8 mouse cellular contexts compared by ENCODE assay signal in the genomic region with DNA sequence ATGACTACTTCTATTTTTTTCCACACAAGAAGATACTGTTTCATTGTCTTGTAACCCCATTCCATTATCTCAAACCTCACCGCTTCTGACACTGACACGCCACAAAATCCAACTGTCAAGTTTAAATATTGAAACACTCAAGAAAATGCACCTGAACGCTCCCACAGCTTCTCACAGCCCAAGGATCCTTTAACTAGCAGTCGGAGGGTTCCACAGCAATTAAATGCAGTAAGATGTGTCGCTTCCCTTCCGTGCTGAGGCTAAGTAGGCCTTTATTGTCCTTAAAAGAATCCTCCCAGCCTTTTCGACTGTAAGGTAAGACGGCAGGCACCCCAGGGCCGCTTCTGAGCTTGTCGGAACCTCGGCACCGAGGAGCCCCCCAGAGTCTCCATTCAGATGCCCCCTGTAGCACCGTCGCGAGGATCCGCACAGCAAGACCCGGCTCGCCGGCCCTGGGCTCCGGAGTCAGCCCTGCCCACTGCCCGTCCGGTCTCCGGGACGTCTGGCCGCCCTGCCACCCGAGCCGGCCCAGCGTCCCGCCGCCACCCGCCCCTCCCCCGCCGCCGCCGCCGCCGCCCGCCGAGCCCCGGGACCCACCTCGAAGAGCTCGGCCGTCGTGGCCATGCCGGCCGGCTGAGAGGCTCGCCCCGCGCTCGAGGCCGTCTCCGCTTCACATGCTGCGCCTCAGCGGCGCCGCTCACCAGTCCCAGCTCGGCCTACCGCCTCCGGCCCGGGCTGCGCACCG. TPM values are rescaled to one million over a fixed set of nuclear protein-coding genes. Genes with fewer than 3 reads are reported as not detected.
DNase-seq lines count a peak whose midpoint lies in the region; ATAC-seq and TF ChIP-seq lines count a peak whose summit lies in the region.

TSS of gene Ap5m1 (plus strand) at position 569 of the 745 bp plus-strand sequence.

- no peaks in the 10 kb centered on the region for H3K36me3 ChIP-seq in E14TG2a.4 (ENCODE audit: insufficient read depth, low read length)

- peak within 1 kb of the TSS; percentile 93 for H3K4me3 ChIP-seq in E14TG2a.4 (replicated peaks; ENCODE audit: low read length)

- no peaks in the 10 kb centered on the region for H3K9me3 ChIP-seq in E14TG2a.4 (ENCODE audit: low read length)

- TF ChIP-seq CTCF in E14TG2a.4 (conservative IDR thresholded peaks at IDR 0.05; ENCODE audit: low read length): no peak

- peak; percentile 20 for DNase-seq in kidney, adult 9 months
- DNase-seq in kidney, postnatal 14 days: no peak
- peak; percentile 18 for DNase-seq in heart, adult 8-10 months (ENCODE audit: low spot score)
- peak; percentile 14 to 25 for DNase-seq in layer of hippocampus, adult 8-10 months (ENCODE audit: low spot score in 2 of 2)
- DNase-seq in lung, postnatal 36 days: peak; percentile 22
- peak; percentile 25 to 28 for DNase-seq in spleen, postnatal 14 days (ENCODE audit: low spot score in 2 of 2)

- H3K27me3 ChIP-seq in E14TG2a.4 (ENCODE audit: insufficient read depth, low read length): no peaks in the 10 kb centered on the region

- H3K4me1 ChIP-seq in E14TG2a.4 (replicated peaks; ENCODE audit: low read depth, low read length): peaks cover 22% of the 10 kb centered on the region

- peak; percentile 10; the same call in 1 of the 2 replicates for ATAC-seq in common myeloid progenitor, adult 5-6 weeks (replicated peaks; ENCODE audit: low read depth, poor library complexity, severe bottlenecking)

RNA-seq across cellular contexts. Expression of gene Ap5m1, which starts in this region (rescaled TPM):
- total RNA-seq in common myeloid progenitor, adult 5-6 weeks (2017): 20.9 and 38.9 TPM in 2 replicates
- 10 to 100 TPM in 2 of 4 experiments, 1 to 10 TPM in 2; 7.9 to 10.3 (median 9.7) TPM for total RNA-seq in heart, adult 8-10 months (2022)
- total RNA-seq in layer of hippocampus, adult 8-10 months (2022): 10 to 100 TPM; 18.0 to 25.2 (median 22.2) TPM
